Mouse (Mus musculus): Measurements from ENCODE around the gene Zbtb41. TPM values are rescaled to one million over a fixed set of nuclear protein-coding genes. Genes with fewer than 3 reads are reported as not detected.

Zbtb41 gene
- 12.3 TPM for polyA plus RNA-seq (2014; fragmentation: Illumina TruSeq; extraction: RNeasy Lipid Tissue Mini Kit (QIAGEN cat#74804); ENCODE audit: low read depth, low replicate concordance)

GRCm38 (mm10) chr1:139421875-139422791 is at the start of gene Zbtb41:
TSS of gene Zbtb41 (plus strand) at chr1:139422288.

GRCm38 (mm10) chr1:139376638-139377286 is 45.3 kb upstream of the Zbtb41 start, which contains the start of gene Crb1:
TSS of gene Crb1 (minus strand) at chr1:139377100.

GRCm38 (mm10) chr1:139454340-139455225 is 32.5 kb downstream of the Zbtb41 start, which contains the start of gene Aspm:
TSS of gene Aspm (plus strand) at chr1:139454772.

DNA sequence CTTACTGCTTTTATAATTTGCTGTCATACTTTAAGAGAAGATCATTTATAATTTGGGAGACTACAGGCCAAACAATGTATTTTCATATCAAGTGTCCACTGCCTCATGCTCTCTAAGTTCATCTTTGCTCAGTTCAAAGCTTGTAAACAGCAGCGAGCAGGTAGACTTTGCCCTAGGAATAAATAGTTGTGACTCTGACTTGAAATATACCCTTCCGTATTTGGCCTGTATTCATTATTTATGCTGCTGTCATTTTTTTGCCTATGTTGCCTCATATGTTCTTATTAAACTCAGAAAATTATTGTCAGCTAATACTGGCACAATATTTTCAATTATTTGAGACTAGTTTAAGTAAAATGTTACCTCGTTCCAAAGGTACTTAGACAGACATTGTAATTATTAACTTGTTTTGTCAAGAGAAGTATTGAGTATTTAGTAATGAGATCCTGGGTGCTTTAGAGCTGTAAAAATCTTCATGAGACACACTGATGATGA is 79.2 kb downstream of the Zbtb41 start, which contains the start of gene F13b:
Gene F13b, plus strand, starts transcription at position 445 of the 495 bp plus-strand sequence.

Other genes with a start within 250 kb of the Zbtb41 start
- not detected for gene Crb1, start 45.2 kb upstream of the Zbtb41 start, polyA plus RNA-seq (2014; fragmentation: Illumina TruSeq; extraction: RNeasy Lipid Tissue Mini Kit (QIAGEN cat#74804); ENCODE audit: low read depth, low replicate concordance)
- 0.05 TPM for gene Aspm, start 32.5 kb downstream of the Zbtb41 start, polyA plus RNA-seq (2014; fragmentation: Illumina TruSeq; extraction: RNeasy Lipid Tissue Mini Kit (QIAGEN cat#74804); ENCODE audit: low read depth, low replicate concordance)
- 513 TPM for gene F13b, start 79.4 kb downstream of the Zbtb41 start, polyA plus RNA-seq (2014; fragmentation: Illumina TruSeq; extraction: RNeasy Lipid Tissue Mini Kit (QIAGEN cat#74804); ENCODE audit: low read depth, low replicate concordance)
- gene Cfhr1, start 138.0 kb downstream of the Zbtb41 start, polyA plus RNA-seq (2014; fragmentation: Illumina TruSeq; extraction: RNeasy Lipid Tissue Mini Kit (QIAGEN cat#74804); ENCODE audit: low read depth, low replicate concordance): 604 TPM

Data from liver, adult 10 weeks (tissue).